Mouse (Mus musculus) kidney, adult 2 months (tissue): ENCODE measurements around the gene Dync1i1. TPM values are rescaled to one million over a fixed set of nuclear protein-coding genes. Genes with fewer than 3 reads are reported as not detected.

ENCODE experiments used
- DNase-seq: peaks from one replicate; pipeline ENCODE4 v3.0.0; 2021
- H3K27ac ChIP-seq: fragments of 200-500 bp; 2 replicates; pipeline ENCODE4 v1.5.1; 2012; ENCODE audit warnings: low read depth, low read length, control low read depth, inconsistent platforms; ENCODE audit not compliant: insufficient read depth
- H3K27me3 ChIP-seq: fragments of 200-500 bp; replicated peaks from 2 replicates; pipeline ENCODE4 v1.6.1; 2012; ENCODE audit warnings: mild to moderate bottlenecking, moderate library complexity, low read length, inconsistent platforms; ENCODE audit not compliant: control insufficient read depth, insufficient read depth
- H3K36me3 ChIP-seq: fragments of 200-500 bp; 2 replicates; pipeline ENCODE4 v1.6.1; 2012; ENCODE audit warnings: mild to moderate bottlenecking, moderate library complexity, low read length, inconsistent platforms; ENCODE audit not compliant: control insufficient read depth, insufficient read depth
- H3K4me1 ChIP-seq: fragments of 200-500 bp; 2 replicates; pipeline ENCODE4 v1.6.1; 2011; ENCODE audit warnings: low read length; ENCODE audit not compliant: control insufficient read depth, insufficient read depth
- H3K4me3 ChIP-seq: fragments of 200-500 bp; 2 replicates; pipeline ENCODE4 v1.5.1; 2011; ENCODE audit warnings: mild to moderate bottlenecking, low read depth, low read length, control low read depth; ENCODE audit not compliant: insufficient read depth
- CTCF ChIP-seq: fragments of 200-500 bp; conservative IDR thresholded peaks from 2 replicates; pipeline ENCODE4 v1.5.1; 2011; ENCODE audit warnings: low read depth, mild to moderate bottlenecking, control low read depth, low read length, moderate library complexity, mixed read lengths; ENCODE audit not compliant: insufficient read depth, insufficient read length
- POLR2A ChIP-seq: fragments of 200-500 bp; IDR thresholded peaks from one replicate; pipeline ENCODE4 v1.6.1; 2011; ENCODE audit warnings: low read depth, low read length, control low read depth
- whole genome bisulfite sequencing: fragments of 180-500 bp; shearing (Covaris S2); methylation state at CpG from one replicate; pipeline ENCODE4 v1.1.7; 2018; 5-methylcytosine and 5-hydroxymethylcytosine counted together
- polyA plus RNA-seq: library from polyadenylated mRNA; depleted of rRNA; stranded (reverse); fragments of >200 nt; gene quantifications from 2 replicates; pipeline ENCODE4 v1.2.3, GENCODE M21; 2012

Gene Dync1i1
- polyA plus RNA-seq, 1 experiment, result 1.1 TPM

- H3K27me3 ChIP-seq, result no peaks in the 10 kb centered on the region
- TF ChIP-seq POLR2A (no peak), CTCF (no peak)
- no peaks in the 10 kb centered on the region for H3K4me1 ChIP-seq
- no peaks in the 10 kb centered on the region for H3K36me3 ChIP-seq
- no peak for DNase-seq
- H3K4me3 ChIP-seq, result no peak overlapping the region
- 90% methylated on average over 4 of the region's 4 CpGs for WGBS
- no peak overlapping the region for H3K27ac ChIP-seq
These were observed 44.8 kb downstream of the Dync1i1 start for GRCm38 (mm10) chr6:5770283-5770682.

GRCm38 (mm10) chr6:5775461-5775860, 50.0 kb downstream of the Dync1i1 start:
- Histone ChIP-seq H3K4me1 (no peaks in the 10 kb centered on the region), H3K4me3 (no peak overlapping the region), H3K27me3 (no peaks in the 10 kb centered on the region), H3K27ac (no peak overlapping the region), H3K36me3 (no peaks in the 10 kb centered on the region)
- TF ChIP-seq POLR2A (no peak), CTCF (no peak)
- no peak for DNase-seq
- 72% methylated on average over 3 of the region's 3 CpGs for WGBS

- Histone ChIP-seq H3K27me3 (no peaks in the 10 kb centered on the region), H3K36me3 (no peaks in the 10 kb centered on the region), H3K27ac (no peak overlapping the region), H3K4me1 (no peaks in the 10 kb centered on the region), H3K4me3 (no peak overlapping the region)
- WGBS, result 59% methylated on average over 6 of the region's 6 CpGs
- TF ChIP-seq CTCF, result no peak
- no peak for DNase-seq
These were observed 56.3 kb downstream of the Dync1i1 start for GRCm38 (mm10) chr6:5781752-5782151.

- WGBS, result 75% methylated on average over 14 of the region's 14 CpGs
- no peak for DNase-seq
- no peaks in the 10 kb centered on the region for H3K36me3 ChIP-seq
These were observed 58.4 kb downstream of the Dync1i1 start for GRCm38 (mm10) chr6:5783830-5784229.

DNA sequence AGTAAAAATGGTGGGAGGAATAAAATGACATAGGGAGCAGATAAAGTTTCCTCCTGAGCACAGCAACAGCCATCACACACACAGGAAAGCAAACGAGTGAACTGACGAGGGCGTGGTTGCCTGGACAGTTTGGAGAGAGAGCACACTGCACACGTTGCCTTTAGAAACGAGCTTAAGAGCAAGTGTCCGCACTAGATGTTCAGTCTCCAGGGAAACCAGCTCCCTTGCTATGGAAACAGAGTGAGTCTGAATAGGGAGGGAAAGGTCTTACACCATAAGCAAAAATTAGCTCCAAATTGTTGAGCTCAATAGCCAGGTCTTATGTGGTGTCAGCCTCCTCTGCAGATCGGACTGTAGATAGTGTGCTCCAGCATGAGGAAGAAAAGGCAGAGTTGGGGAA, 65.2 kb downstream of the Dync1i1 start:
- H3K4me3 ChIP-seq, result no peak overlapping the region
- no peak overlapping the region for H3K27ac ChIP-seq
- WGBS, result 70% methylated on average over 7 of the region's 7 CpGs
- no peak for TF ChIP-seq POLR2A
- TF ChIP-seq CTCF, result no peak
- H3K27me3 ChIP-seq, result no peaks in the 10 kb centered on the region; the same call in 1 of the 2 replicates
- no peaks in the 10 kb centered on the region for H3K36me3 ChIP-seq
- H3K4me1 ChIP-seq, result no peaks in the 10 kb centered on the region
- DNase-seq, result no peak

More at GRCm38 (mm10) chr6:5783830-5784229, 58.4 kb downstream of the Dync1i1 start:
- no peak overlapping the region for H3K4me3 ChIP-seq
- no peaks in the 10 kb centered on the region for H3K4me1 ChIP-seq
- no peak overlapping the region for H3K27ac ChIP-seq
- no peak for TF ChIP-seq POLR2A
- no peaks in the 10 kb centered on the region for H3K27me3 ChIP-seq

DNA sequence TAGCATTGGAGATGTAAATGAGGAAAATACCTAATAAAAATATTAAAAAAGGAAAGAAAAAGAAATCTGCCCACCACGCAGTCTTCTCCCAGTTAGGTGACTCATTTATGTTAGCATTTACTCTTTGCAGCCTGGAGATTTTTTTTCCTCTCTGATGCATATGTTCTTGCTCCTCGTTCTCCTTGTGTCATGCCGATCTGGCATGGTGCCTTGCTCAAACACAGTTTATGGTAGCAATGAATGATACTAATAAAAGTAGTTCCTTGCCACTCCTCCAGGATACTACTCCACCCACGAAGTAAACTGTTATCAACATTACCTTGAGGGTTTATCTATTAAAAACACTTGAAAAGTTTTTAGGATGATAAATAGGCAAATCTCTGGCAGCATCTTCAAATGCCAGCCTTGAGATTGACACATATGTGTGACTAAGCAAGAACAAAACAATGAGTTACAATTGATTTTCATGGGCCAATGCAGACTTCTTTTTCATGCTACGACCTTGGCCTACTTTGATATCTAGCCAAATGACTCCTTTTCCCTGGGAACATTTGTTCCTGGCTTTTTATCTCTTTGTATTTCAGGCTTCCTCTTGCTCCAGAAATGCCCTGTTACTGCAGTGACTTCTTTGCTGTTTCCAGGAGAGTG, 68.8 kb downstream of the Dync1i1 start:
- DNase-seq, result no peak
- TF ChIP-seq CTCF, result no peak
- TF ChIP-seq POLR2A, result no peak
- Histone ChIP-seq H3K4me3 (no peak overlapping the region), H3K27me3 (no peaks in the 10 kb centered on the region; the same call in 1 of the 2 replicates), H3K4me1 (no peaks in the 10 kb centered on the region), H3K36me3 (no peaks in the 10 kb centered on the region), H3K27ac (no peak overlapping the region)
- 57% methylated on average over 5 of the region's 5 CpGs for WGBS

- WGBS, result 55% methylated on average over 2 of the region's 2 CpGs
- no peak overlapping the region for H3K27ac ChIP-seq
- no peaks in the 10 kb centered on the region for H3K4me1 ChIP-seq
- no peak overlapping the region for H3K4me3 ChIP-seq
- H3K36me3 ChIP-seq, result no peaks in the 10 kb centered on the region
- H3K27me3 ChIP-seq, result no peaks in the 10 kb centered on the region; the same call in 1 of the 2 replicates
- TF ChIP-seq POLR2A (no peak), CTCF (no peak)
- no peak for DNase-seq
These were observed 69.9 kb downstream of the Dync1i1 start for GRCm38 (mm10) chr6:5795314-5795713.
